Comparison of ENCODE assay signal across 12 mouse cellular contexts in genomic region chr17:50761082-50761481, GRCm38 (mm10).
DNase-seq lines count a peak whose midpoint lies in the region; ATAC-seq lines count a peak whose summit lies in the region.
"Had no signal": no experiment of that assay in that cellular context is flagged by ENCODE, and none has a peak within 500 bp of the region (broad histone marks: within the 10 kb centered on the region; RNA-seq: fewer than 3 reads in every experiment).

No protein-coding gene starts in this region.

- no peaks in the 10 kb centered on the region for H3K27me3 ChIP-seq in midbrain, embryonic 16.5 days (ENCODE audit: control insufficient read depth, insufficient read depth, low read depth, low read length)
- no peaks in the 10 kb centered on the region for H3K27me3 ChIP-seq in midbrain, embryonic 10.5 days (ENCODE audit: low read depth, poor library complexity, severe bottlenecking)
- H3K27me3 ChIP-seq in forebrain, embryonic 15.5 days, result no peaks in the 10 kb centered on the region
- H3K27me3 ChIP-seq: limb, embryonic 15.5 days had no signal

- H3K36me3 ChIP-seq in midbrain, embryonic 16.5 days (ENCODE audit: control insufficient read depth, insufficient read depth, low read length), result no peaks in the 10 kb centered on the region
- no peaks in the 10 kb centered on the region for H3K36me3 ChIP-seq in midbrain, embryonic 10.5 days
- no peaks in the 10 kb centered on the region for H3K36me3 ChIP-seq in forebrain, embryonic 15.5 days
- H3K36me3 ChIP-seq: limb, embryonic 15.5 days had no signal

- WGBS in midbrain, embryonic 16.5 days, result 22% methylated on average over 5 of the region's 5 CpGs
- WGBS in midbrain, embryonic 10.5 days, result 55% methylated on average over 5 of the region's 5 CpGs
- WGBS in forebrain, embryonic 15.5 days, result 18% methylated on average over 5 of the region's 5 CpGs

- no peak overlapping the region for H3K9ac ChIP-seq in midbrain, embryonic 16.5 days (ENCODE audit: low read depth, low read length)
- H3K9ac ChIP-seq in forebrain, embryonic 15.5 days (replicated peaks), result no peak overlapping the region
- H3K9ac ChIP-seq: limb, embryonic 15.5 days had no signal

- no peak overlapping the region for H3K27ac ChIP-seq in midbrain, embryonic 16.5 days (ENCODE audit: low read length)
- H3K27ac ChIP-seq in midbrain, embryonic 10.5 days (replicated peaks), result no peak overlapping the region
- peak overlapping the region; percentile 57; the same call in 1 of the 2 replicates for H3K27ac ChIP-seq in forebrain, embryonic 15.5 days (replicated peaks)
- H3K27ac ChIP-seq: limb, embryonic 15.5 days; stomach, postnatal 0 days had no signal

- DNase-seq in layer of hippocampus, adult 11-12 months (ENCODE audit: low spot score), result peak; percentile 24
- DNase-seq in layer of hippocampus, postnatal 10 days (ENCODE audit: low spot score in 2 of 2), result no peak
- no peak for DNase-seq in midbrain, embryonic 10.5 days (ENCODE audit: low spot score)
- DNase-seq in retina, embryonic 14.5 days (ENCODE audit: low spot score), result peak; percentile 14
- no peak for DNase-seq in gastrocnemius, adult 18-20 months (ENCODE audit: low spot score)
- DNase-seq: cerebellum, adult 18-20 months had no signal

- H3K4me1 ChIP-seq in midbrain, embryonic 16.5 days (ENCODE audit: control insufficient read depth, insufficient read depth, low read length), result peaks cover 3% of the 10 kb centered on the region; the same call in 1 of the 2 replicates
- peaks cover 7% of the 10 kb centered on the region; the same call in 1 of the 2 replicates for H3K4me1 ChIP-seq in midbrain, embryonic 10.5 days
- peaks cover 17% of the 10 kb centered on the region for H3K4me1 ChIP-seq in forebrain, embryonic 15.5 days
- H3K4me1 ChIP-seq: limb, embryonic 15.5 days had no signal

- H3K9me3 ChIP-seq in midbrain, embryonic 16.5 days (replicated peaks; ENCODE audit: control insufficient read depth, low read length, poor library complexity, severe bottlenecking), result no peaks in the 10 kb centered on the region
- H3K9me3 ChIP-seq in midbrain, embryonic 10.5 days (replicated peaks), result no peaks in the 10 kb centered on the region
- H3K9me3 ChIP-seq in forebrain, embryonic 15.5 days, result no peaks in the 10 kb centered on the region
- H3K9me3 ChIP-seq: limb, embryonic 15.5 days had no signal

- no peak overlapping the region for H3K4me3 ChIP-seq in midbrain, embryonic 16.5 days (ENCODE audit: low read depth, low read length)
- H3K4me3 ChIP-seq in midbrain, embryonic 10.5 days, result no peak overlapping the region
- no peak overlapping the region for H3K4me3 ChIP-seq in forebrain, embryonic 15.5 days
- H3K4me3 ChIP-seq: limb, embryonic 15.5 days had no signal

- H3K4me2 ChIP-seq in midbrain, embryonic 16.5 days (ENCODE audit: low read length), result no peak overlapping the region
- H3K4me2 ChIP-seq in forebrain, embryonic 15.5 days (replicated peaks), result no peak overlapping the region
- H3K4me2 ChIP-seq: limb, embryonic 15.5 days had no signal

- peak; percentile 60; the same call in 1 of the 2 replicates for ATAC-seq in midbrain, embryonic 16.5 days
- ATAC-seq in forebrain, embryonic 15.5 days (replicated peaks), result peak; percentile 38
- no peak for ATAC-seq in cerebellum, adult (ENCODE audit: insufficient number of reproducible peaks, low FRiP score, low TSS enrichment)
- ATAC-seq: inflammation-experienced regulatory T-cells, adult 6 months had no signal

Comparison
In these comparisons a context has a peak if more than half of its experiments do, and no peak if none do; other contexts are left out.
1. DNase-seq: peak in layer of hippocampus, adult 11-12 months (single experiment) and retina, embryonic 14.5 days (single experiment); none in layer of hippocampus, postnatal 10 days (0 of 2), midbrain, embryonic 10.5 days (single experiment) and gastrocnemius, adult 18-20 months (single experiment).